Mouse (Mus musculus) spleen, adult 2 months (tissue): Measurements from ENCODE around the gene Ccdc117.

ENCODE experiments used
- CTCF ChIP-seq: fragments of 200-500 bp; IDR thresholded peaks from 2 replicates; pipeline ENCODE4 v1.5.1; 2011; ENCODE audit warnings: mild to moderate bottlenecking, inconsistent platforms; ENCODE audit not compliant: insufficient read depth, insufficient read length, insufficient replicate concordance; ENCODE audit errors: extremely low read depth
- POLR2A ChIP-seq: fragments of 200-500 bp; IDR thresholded peaks from 2 replicates; pipeline ENCODE4 v1.6.1; 2011; ENCODE audit warnings: low read depth, low read length, inconsistent platforms

- no peak for TF ChIP-seq POLR2A
- TF ChIP-seq CTCF: no peak
Measured at GRCm38 (mm10) chr11:5500903-5501741, 40.9 kb downstream of the Ccdc117 start.
